Mouse (Mus musculus): ENCODE results near the gene Cbl.
A peak's percentile ranks its signal among the peaks of the same experiment; 100 is the strongest.

Cbl gene

DNA sequence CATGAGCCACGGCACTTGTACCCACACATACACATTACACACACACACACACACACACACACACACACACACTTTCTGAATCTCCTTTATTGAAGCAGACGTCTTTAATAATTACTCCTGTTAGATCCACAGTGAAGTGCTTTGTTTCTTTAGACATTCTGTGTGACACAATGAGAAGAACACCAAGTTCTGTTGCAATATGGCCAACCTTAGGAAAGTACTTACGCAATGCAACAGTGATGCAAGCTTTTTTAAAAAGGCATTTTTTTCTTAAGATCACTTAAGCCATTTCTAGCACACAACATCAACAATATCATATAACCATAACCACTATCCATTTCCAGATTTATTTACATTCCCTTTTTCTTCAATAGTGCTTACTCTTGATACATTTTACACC, 42.7 kb downstream of the Cbl start:
- no peak for ATAC-seq (ENCODE audit: insufficient number of reproducible peaks, low FRiP score, low TSS enrichment)

DNA sequence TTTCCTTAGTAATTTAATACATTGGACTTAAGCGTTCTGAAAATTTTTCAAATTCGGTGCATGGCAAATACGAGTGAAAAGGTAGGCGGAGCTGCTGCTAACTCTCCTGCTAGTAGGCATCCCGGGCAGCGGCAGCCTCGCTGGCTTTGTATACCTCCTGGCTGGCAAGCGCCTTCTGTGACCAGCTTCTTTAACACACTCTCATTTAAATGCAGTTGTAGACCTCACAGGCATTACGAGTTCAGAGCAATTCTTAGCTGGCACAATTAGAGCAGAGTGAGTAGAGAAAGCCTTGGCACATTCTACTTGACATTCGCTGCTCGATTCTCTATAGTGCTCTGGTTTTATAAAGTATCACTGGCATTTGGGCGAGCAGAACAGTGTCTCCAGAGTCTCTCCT, 45.6 kb downstream of the Cbl start:
- ATAC-seq (ENCODE audit: insufficient number of reproducible peaks, low FRiP score, low TSS enrichment), result no peak

DNA sequence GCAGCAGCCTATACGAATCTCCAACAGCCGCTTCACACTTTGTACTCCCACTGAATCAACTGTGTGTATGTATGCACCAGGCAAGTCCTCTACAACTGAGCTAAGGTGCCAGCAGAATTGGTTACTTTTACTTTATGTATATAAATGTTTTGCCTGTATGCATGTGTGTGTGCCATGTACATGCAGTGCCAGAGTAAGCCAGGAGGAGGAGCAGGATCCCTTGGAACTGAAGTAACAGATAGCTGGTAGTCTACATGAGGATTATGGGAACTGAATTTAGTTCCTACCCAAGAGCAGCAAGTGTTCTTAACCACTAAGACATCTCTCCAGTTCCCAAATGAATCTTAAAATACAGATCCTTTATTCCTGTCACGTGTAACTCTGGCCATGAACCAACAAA, 51.6 kb downstream of the Cbl start:
- no peak for ATAC-seq (ENCODE audit: insufficient number of reproducible peaks, low FRiP score, low TSS enrichment)

DNA sequence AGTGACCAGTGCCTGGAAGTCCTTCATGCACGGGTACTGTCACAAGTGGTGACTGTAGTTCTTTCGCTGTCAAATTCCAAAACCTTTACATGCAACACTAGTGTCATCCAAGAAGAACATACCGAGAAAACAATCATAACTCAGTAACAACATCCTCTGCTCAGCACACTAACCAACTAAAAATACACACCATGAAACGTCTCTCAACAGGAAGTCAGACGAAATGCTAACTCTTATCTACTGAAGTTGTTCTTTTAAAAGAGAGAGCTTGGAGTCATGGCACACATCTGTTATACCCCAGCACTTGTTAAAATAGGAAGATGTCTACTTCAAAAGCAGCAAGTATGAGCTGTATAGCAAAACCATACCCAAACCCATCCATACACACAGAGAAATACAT, 52.3 kb downstream of the Cbl start:
- no peak for ATAC-seq (ENCODE audit: insufficient number of reproducible peaks, low FRiP score, low TSS enrichment)

DNA sequence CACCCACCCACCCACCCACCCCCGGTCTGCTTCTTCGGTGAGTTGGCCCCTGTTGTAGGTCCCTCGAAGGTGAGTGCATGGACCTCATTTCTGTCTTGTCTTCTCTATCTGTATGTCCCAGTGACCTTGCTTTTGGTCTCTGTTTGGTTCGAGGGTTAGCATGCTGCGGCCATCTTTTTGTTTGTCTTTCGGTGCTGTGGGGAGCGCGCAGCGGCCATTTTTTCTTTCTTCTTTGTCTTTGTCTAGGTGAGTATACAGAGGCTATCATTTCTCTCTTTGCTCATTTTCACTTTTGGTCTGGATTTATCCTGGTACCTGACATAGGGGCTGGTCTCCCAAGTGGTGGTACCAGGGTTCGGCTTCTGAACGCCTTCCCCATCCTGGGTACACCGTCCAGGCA, 55.0 kb downstream of the Cbl start:
- ATAC-seq (ENCODE audit: insufficient number of reproducible peaks, low FRiP score, low TSS enrichment), result no peak

DNA sequence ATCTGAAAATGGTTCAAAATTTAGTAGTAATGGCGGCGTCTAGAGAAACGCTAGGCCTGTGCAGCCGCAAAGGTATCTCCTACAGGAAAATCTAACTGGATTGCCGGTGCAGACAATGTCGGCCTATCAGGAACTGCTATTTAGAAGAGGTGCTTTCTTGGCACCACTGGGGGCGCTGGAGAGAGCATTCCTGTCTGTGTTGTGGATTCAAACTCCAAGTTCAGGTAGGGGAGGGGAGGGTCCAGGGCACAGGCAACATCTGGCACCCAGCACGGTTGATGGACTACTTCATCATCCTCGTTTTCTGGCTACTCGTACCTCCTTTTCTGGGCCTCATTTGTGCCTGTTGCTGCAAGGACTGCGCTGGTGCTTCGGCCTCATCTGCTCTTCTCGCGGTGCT, 55.5 kb downstream of the Cbl start:
- ATAC-seq (ENCODE audit: insufficient number of reproducible peaks, low FRiP score, low TSS enrichment), result no peak

DNA sequence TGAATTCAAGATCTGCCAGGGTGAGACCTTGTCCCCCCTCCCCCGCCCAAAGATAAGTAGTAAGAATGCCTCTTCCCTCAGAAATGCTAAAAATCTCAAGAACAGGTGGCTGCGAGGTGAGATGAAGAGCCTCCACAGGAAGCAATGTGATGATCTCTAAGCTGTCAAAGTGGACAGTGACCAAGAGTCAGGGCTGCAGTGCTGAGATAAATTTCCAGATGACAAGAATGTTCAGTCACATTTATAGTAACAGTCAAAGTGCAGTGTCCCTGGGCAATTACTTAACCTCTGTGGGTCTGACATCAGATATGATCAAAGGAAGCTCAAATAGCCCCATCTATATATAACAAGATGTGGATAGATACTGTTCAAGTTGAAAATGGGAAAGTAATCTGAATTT, 56.4 kb downstream of the Cbl start:
- no peak for ATAC-seq (ENCODE audit: insufficient number of reproducible peaks, low FRiP score, low TSS enrichment)

DNA sequence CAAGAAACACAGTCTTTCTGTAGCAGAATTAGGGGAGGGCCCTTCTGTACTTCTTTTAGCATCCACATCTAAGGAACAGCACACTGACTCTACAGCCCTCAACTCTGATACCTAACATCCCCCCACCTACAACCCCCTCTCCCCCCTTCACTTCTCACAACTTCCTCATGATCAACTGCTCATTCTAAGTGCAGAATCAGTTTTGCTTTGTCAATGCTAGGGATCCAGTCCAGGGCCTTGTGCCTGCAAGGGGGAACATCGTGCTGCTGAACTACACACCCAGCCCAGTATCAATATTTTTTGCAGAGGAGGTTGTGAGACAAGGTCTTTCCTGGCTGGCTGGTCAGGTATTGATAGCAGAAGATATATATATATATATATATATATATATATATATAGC, 57.9 kb downstream of the Cbl start:
- ATAC-seq (ENCODE audit: insufficient number of reproducible peaks, low FRiP score, low TSS enrichment), result no peak

DNA sequence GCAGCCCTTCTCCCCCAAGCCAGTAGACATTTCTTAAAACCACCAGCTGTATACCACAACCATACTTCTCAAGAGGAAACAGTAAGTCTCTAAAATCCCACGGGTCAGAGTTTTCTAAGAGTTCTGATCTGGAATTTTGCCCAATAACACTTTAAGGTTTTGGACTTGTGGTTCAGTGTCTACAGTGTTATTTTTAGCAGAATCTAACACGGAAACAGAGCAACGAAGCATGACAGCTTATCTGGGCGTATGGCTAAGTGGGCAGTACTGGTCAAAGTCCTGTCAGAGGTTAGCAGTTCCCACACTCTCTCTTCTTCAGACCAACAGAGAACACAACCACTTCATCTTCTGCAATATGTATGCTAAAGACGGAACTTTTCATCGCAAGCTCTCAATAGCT, 58.3 kb downstream of the Cbl start:
- no peak for ATAC-seq (ENCODE audit: insufficient number of reproducible peaks, low FRiP score, low TSS enrichment)

DNA sequence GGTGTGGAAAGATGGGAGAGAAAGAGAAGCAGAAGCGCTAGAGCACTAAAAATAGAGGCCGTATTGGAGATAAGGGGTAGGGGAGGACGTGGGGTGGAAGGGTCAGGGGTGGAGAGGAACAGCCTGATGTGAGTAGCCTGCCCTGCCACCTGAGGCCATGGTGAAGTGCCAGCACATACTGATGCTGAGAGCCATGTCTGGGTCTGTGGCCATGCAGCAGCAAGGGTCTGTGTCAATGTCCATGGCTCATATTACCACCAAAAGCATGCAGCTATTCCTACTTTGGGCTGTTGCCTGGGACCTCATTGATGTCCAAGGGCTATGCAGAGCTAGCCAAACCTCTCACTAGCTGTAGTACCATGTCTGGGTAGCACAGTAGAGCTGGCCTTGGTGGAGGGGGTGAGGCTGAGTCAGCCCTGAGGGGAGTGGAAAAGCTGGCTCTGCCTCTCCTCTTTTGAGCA, 63.1 kb downstream of the Cbl start:
- ATAC-seq (ENCODE audit: insufficient number of reproducible peaks, low FRiP score, low TSS enrichment), result no peak

DNA sequence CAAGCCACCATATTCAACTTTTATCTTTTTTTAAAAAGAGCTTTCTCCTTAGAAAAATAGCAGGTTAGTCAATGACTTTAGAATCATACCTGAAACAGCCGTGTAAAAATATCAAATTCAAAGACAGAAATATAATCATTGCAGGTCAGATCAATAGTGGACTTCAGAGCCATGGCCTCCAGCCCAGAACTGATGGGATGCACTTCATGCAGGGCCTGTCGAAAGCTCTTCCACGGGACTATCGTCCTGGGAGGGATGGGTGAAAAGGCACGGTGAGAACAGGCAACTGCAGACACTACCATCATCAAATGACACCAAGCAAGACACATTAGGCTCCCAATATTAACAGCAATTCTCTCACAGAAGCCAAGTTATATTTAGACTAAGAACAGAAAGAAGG, 64.9 kb downstream of the Cbl start:
- no peak for ATAC-seq (ENCODE audit: insufficient number of reproducible peaks, low FRiP score, low TSS enrichment)

DNA sequence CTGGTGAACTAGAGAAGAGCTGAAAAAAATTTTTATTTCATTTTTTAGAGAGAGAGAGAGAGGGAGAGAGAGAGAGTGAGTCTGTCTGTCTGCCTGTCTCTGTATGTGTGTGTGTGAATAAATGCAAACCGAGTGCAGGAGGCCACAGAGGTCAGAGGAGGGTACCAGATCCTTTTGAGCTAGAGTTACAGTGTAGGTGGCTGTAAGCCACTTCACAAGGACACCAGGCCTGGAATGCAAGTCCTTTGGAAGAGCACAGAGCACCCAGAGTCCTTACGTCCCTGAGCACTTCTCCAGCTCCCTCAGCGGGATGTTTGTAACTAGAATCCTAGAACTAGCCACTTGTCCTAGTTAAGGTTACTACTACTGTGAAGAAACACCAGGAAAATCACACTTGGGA, 74.0 kb downstream of the Cbl start:
- ATAC-seq (ENCODE audit: insufficient number of reproducible peaks, low FRiP score, low TSS enrichment), result no peak

DNA sequence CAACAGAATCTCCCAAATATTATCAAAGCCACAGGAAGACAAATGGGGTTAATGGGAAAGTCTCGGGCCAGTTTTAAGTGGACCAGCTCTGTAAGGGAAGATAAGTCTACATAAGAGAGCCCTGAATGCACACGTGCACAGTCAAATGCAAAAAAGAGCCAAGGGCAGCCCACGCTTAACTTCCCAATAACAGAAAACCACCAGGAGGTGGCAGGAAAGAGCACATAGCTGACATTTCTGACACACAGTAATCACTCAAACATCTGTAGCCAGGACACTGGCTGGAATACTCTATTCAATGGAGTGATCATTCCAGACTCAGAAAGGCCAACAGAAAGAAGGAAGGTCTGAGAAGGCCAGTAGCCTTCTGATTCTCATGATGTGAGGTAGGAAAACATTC, 86.6 kb downstream of the Cbl start:
- ATAC-seq (ENCODE audit: insufficient number of reproducible peaks, low FRiP score, low TSS enrichment), result no peak

DNA sequence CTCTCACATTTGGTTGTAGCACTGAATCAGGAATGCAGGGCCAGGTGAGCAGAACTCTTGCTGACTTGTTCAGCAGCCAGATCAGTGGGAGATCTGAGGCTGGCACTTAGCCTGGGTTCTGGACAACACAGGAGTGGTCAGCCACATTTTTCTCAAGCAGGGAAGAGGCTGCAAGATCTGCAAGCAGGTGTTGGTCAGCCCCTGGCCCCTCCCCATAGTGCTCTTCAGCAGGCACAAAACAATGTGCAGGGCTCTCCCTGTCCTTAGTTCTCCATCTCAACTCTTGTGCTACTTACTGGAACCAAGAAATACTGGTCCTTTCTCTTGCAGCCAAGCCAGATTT, 89.2 kb downstream of the Cbl start:
- ATAC-seq (ENCODE audit: insufficient number of reproducible peaks, low FRiP score, low TSS enrichment), result peak; percentile 42; the same call in 1 of the 2 replicates

DNA sequence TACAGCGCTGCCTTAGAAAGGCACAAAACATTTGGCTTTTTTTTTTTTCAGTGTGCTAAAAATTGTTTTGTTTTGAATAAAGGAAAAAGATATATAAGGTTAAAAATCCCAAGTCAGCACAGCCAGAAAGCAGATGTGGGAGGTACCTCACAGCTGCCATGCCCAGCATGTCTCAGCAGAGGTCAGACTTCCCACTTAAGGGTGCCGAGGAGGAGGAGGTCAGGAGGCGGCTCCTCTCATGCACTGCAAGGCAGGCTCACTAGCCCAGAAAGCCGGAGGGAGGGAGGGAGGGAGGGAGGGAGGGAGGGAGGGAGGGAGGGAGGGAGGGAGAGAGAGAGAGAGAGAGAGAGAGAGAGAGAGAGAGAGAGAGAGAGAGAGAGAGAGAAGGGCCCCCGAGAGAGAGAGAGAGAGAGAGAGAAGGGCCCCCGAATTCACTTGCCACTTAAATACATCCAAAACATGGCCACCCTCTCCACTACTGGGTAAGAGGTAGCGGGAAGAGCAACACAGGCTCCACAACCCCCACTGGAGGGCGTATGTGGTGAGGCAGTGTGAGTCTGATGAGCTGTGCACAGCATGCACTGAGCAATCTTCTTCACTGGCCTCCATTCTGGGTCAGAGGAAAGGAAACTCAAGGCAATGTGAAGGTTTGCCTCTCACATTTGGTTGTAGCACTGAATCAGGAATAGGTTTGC, 89.7 kb downstream of the Cbl start:
- peak; percentile 38; the same call in 1 of the 2 replicates for ATAC-seq (ENCODE audit: insufficient number of reproducible peaks, low FRiP score, low TSS enrichment)

DNA sequence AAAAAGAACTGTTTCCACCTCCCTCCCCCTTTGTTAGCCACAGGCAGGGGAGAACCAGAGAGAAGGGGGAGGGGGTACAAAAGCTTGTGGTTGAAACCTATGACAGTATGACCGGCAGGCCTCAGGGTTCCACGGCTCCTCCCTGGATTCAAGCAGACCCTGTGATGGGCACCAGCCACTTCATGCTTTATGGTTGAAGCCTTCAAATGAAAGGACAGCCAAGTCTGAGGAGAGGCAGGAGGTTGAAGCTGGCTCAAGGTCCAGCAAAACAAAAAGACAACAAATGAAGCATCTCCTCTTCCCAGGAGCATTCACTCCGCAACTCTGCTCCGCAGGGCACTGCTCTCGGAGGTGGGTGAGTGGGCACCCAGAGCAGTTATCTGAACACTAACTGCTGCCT, 90.4 kb downstream of the Cbl start:
- no peak for ATAC-seq (ENCODE audit: insufficient number of reproducible peaks, low FRiP score, low TSS enrichment)

DNA sequence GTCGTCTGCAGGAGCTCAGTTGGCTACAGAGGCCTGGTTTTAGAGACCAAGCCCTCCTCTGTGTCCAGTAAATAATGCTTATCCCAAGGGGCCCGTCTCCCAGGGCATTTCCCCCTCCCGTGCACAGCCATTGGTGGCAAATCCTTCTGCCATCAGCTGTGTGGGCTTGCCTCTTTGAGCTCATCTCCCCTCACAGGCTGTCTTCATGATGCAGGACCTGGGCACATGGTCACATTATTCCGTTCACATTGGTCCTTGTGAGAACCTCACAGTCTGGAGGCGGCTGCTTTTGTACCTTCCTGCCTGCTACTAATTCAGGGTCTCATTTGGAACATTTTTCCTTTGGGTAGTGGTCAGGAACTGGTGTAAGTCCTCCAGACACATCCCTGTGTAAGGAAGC, 91.9 kb downstream of the Cbl start:
- no peak for ATAC-seq (ENCODE audit: insufficient number of reproducible peaks, low FRiP score, low TSS enrichment)

DNA sequence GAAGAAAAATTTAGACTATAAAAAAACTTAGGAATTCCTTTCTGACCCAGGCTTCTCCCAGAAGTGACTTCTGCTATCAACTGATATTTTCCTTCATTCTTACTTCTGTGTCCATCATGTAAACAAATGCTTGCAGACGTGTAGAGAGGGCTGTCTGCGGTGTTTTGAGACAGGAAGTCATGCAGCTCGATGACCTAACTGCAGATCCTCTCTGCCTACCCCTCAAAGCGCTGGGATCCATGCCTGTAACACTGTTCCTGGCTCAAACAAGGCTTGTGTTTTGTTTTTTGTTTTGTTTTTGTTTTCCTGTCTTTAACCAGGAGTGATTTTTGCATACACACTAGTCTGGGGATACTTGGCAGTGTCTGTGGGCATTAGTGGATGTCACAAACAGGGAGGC, 96.0 kb downstream of the Cbl start:
- ATAC-seq (ENCODE audit: insufficient number of reproducible peaks, low FRiP score, low TSS enrichment), result no peak

DNA sequence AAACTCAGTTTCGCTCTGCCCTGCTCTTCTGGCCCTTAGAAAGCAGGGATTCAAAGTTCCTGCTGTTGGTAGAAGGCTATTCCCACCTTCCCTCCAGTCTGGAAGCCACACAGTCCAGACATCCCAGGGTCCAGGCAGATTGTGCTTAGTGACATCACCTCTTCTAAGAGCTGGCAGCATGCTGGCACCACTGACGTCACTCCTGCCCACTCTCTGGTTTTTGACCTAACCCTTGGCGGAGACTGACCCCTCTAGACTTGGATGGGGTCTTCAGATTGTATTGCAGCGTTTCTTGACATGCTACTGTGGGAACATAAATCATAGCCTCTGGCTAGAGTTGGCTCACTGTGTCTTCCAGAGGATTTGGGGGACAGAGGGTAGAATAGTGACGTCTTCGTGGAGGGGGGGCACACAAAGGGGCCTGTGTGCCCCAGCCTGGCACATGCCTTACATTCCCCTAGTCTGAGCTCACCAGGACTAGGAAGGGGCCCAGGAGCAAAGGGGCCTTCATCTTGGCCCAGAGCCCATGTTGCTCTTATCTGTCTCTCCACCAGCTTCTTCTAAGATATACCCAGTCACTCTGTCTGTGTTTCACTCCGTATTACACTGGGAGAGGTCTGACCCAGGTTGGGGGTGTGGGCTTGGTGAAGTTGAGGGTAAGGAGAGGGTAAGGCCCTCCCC, 98.0 kb downstream of the Cbl start:
- no peak for ATAC-seq (ENCODE audit: insufficient number of reproducible peaks, low FRiP score, low TSS enrichment)

DNA sequence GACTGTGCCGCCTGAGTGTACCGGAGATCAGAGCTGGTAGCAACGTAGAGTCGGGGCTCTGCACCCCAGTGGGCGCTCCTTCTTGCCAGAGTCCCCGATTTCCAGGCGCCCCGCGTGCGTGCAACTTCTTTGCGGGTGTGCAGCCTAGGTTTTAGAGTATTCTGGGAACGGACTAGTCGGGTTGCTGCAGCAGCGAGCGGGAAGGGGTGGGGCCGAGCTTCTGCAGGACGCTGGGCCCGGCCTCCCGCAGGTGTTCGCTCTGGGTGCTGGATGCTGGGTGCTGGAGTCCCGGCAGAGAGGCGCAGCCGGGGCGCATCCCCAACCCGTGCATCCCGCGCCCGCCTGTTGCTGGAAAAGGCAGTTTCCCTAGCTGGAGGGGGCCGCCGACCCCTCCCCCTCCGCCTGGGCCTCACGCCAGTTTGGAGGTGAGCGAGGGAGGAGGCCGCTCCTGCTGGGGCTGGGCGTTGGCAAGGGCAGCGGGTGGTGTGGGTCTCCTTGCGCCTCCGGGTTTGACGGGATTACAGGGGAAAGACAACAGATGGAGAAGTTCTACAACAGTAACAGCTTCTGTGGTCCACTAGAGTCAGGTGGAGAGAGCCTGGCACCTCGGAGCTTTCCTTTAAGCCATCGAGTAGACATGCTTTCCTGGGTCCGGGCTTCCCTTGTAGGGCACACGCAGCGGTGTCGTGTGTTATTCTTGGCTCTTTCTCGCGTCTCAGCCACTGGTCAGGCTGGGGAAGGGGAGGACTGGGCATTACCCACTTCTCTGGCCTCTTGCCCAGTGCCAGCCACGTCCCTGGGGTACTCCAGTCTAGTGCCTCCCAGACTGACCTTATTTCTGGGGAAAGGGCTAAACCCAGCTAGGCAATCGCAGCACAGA, 98.8 kb downstream of the Cbl start:
- no peak for ATAC-seq (ENCODE audit: insufficient number of reproducible peaks, low FRiP score, low TSS enrichment)

DNA sequence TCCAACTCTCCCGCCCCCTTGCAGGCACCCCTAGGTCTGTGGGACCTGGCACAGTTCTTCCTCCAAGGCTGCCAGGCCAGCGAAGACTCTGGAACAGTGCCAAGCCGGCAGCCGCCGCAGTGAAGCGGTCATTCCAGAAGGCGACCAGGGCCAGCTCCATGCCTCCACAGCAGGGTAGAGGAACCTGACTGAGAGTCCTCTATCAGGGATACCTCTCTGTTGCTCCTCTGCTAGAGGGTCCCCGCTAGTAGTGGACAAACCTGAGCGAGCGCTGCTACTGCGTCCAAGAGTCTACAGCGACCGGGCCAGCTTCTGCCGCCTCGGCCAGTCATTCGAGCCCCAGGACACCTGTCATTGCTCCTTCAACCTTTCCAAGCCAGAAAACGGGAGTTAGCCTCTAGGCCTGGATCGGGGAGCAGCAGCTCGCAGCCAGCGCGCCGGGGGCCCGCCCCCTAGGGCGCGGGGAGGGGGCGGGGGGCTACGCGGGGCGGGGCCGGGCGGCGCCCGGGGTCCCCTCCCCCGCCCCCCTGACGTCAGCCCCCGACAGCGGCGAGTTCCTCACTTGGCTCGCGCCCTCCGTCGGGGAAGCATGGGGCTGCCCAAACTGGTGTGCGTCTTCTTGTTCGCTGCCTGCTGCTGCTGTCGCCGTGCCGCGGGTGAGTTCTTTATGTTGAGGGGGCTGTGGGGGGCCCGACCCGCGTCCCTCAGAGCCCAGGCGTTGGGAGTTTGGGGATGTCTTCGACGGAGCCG, 99.6 kb downstream of the Cbl start, which contains the start of gene Mcam:
TSS of gene Mcam (plus strand) at position 369 of the 750 bp plus-strand sequence.
- ATAC-seq (ENCODE audit: insufficient number of reproducible peaks, low FRiP score, low TSS enrichment), result peak; percentile 46
